Mouse (Mus musculus): Measurements from ENCODE around the gene Ncln.

GRCm38 (mm10) chr10:81458267-81458666 is 37.9 kb downstream of the Ncln start:
- TF ChIP-seq FLI1 (IDR thresholded peaks at IDR 0.05; ENCODE audit: low read length) (no peak), GATA1 (IDR thresholded peaks at IDR 0.05; ENCODE audit: borderline replicate concordance, low read length) (no peak)

All from megakaryocyte, embryonic 14.5 days (primary cell).